Mouse (Mus musculus) intestine, embryonic 16.5 days (tissue): ENCODE data around the gene Rab7. TPM values are rescaled to one million over a fixed set of nuclear protein-coding genes. Genes with fewer than 3 reads are reported as not detected.

Source experiments
- ATAC-seq: fragments of 200-750 bp; cut with Nextera tagmentation; 2 replicates; pipeline ENCODE4 v1.8.0; 2017; ENCODE audit warnings: moderate TSS enrichment, moderate library complexity
- H3K27ac ChIP-seq: fragments of 300-500 bp; sonication (generic); 2 replicates; pipeline ENCODE4 v1.5.1; 2014; ENCODE audit warnings: mild to moderate bottlenecking, low read length
- H3K27me3 ChIP-seq: fragments of 300-500 bp; sonication (generic); replicated peaks from 2 replicates; pipeline ENCODE4 v1.6.1; 2014; ENCODE audit warnings: low read length, control low read depth, mixed read lengths; ENCODE audit not compliant: control insufficient read depth, insufficient read depth
- H3K36me3 ChIP-seq: fragments of 300-500 bp; sonication (generic); 2 replicates; pipeline ENCODE4 v1.6.1; 2014; ENCODE audit warnings: low read length, control low read depth; ENCODE audit not compliant: control insufficient read depth, insufficient read depth
- H3K4me1 ChIP-seq: fragments of 300-500 bp; sonication (generic); 2 replicates; pipeline ENCODE4 v1.6.1; 2014; ENCODE audit warnings: low read length, control low read depth, mixed read lengths; ENCODE audit not compliant: control insufficient read depth, insufficient read depth
- H3K4me2 ChIP-seq: fragments of 300-500 bp; sonication (generic); 2 replicates; pipeline ENCODE4 v1.6.1; 2014; ENCODE audit warnings: low read depth, low read length, control low read depth
- H3K4me3 ChIP-seq: fragments of 300-500 bp; sonication (generic); 2 replicates; pipeline ENCODE4 v1.5.1; 2014; ENCODE audit warnings: mild to moderate bottlenecking, low read length
- H3K9ac ChIP-seq: fragments of 300-500 bp; sonication (generic); 2 replicates; pipeline ENCODE4 v1.6.1; 2014; ENCODE audit warnings: low read depth, low read length
- H3K9me3 ChIP-seq: fragments of 300-500 bp; sonication (generic); 2 replicates; pipeline ENCODE4 v1.6.1; 2016; ENCODE audit warnings: low read length, control low read depth; ENCODE audit not compliant: control insufficient read depth
- WGBS: fragments of 180-500 bp; shearing (Covaris S2); extraction: QIAGEN DNeasy Blood & Tissue Kit; methylation state at CpG from one replicate; pipeline ENCODE4 v1.1.7; 2014; 5-methylcytosine and 5-hydroxymethylcytosine counted together
- polyA plus RNA-seq: library from polyadenylated mRNA; unstranded; fragments of >200 nt; fragmentation: Nextera tagmentation; extraction: Ambion mirVana; gene quantifications from 2 replicates; pipeline ENCODE4 v1.2.1, GENCODE M21; 2015

Rab7 gene
- polyA plus RNA-seq, 1 experiment from 2014 or later, result 286 TPM

DNA sequence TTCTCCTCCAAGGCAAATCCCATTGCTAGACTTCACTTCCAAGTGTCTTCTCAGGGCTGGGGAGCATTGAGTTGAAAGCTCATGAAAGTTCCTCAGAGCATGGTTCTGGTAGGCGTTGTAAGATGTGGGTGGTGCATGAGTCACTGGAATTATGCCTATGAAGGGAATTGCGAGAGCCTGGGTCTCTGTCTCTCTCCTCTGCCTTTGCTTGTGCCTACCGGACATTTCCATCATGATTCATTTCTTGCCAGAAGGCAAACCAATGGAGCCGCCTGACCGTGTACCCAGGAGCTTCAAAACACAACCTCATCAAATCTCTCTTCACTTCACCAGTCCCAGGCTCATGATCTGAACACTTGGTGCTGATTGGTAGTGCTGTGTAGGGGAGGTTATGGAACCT lies 11.8 kb upstream of the Rab7 start:
- no peak overlapping the region for H3K9ac ChIP-seq
- H3K4me2 ChIP-seq, result no peak overlapping the region
- no peak for ATAC-seq
- no peak overlapping the region for H3K27ac ChIP-seq
- WGBS, result 90% methylated on average over 5 of the region's 5 CpGs
- no peaks in the 10 kb centered on the region for H3K36me3 ChIP-seq
- peaks cover 7% of the 10 kb centered on the region; the same call in 1 of the 2 replicates for H3K4me1 ChIP-seq
- H3K27me3 ChIP-seq, result no peaks in the 10 kb centered on the region
- no peaks in the 10 kb centered on the region for H3K9me3 ChIP-seq
- H3K4me3 ChIP-seq, result no peak overlapping the region

DNA sequence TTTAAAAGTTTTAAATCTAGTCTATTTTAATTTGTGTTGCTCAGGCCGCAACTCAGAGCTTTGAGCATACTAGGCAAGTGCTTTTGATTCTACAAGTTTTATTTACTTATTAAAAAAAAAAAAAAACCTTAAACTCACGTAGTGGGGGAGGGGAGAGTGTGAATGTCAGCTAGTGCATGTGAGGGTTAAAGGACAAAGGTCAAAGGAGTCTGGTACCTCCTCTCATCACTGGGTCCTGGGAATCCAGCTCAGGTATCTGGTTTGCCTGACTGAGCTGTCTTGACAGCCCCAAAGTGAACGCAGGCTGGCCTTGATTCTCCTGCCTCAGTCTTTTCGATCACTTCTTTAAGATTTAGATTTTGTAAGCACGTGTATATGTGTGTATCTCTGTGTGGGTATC lies 10.6 kb upstream of the Rab7 start:
- Histone ChIP-seq H3K4me3 (no peak overlapping the region), H3K4me1 (peaks cover 7% of the 10 kb centered on the region; the same call in 1 of the 2 replicates), H3K9me3 (no peaks in the 10 kb centered on the region; the same call in 1 of the 2 replicates), H3K27ac (no peak overlapping the region), H3K36me3 (no peaks in the 10 kb centered on the region), H3K9ac (no peak overlapping the region), H3K27me3 (no peaks in the 10 kb centered on the region), H3K4me2 (no peak overlapping the region)
- ATAC-seq, result no peak
- WGBS, result 58% methylated on average over 5 of the region's 5 CpGs

DNA sequence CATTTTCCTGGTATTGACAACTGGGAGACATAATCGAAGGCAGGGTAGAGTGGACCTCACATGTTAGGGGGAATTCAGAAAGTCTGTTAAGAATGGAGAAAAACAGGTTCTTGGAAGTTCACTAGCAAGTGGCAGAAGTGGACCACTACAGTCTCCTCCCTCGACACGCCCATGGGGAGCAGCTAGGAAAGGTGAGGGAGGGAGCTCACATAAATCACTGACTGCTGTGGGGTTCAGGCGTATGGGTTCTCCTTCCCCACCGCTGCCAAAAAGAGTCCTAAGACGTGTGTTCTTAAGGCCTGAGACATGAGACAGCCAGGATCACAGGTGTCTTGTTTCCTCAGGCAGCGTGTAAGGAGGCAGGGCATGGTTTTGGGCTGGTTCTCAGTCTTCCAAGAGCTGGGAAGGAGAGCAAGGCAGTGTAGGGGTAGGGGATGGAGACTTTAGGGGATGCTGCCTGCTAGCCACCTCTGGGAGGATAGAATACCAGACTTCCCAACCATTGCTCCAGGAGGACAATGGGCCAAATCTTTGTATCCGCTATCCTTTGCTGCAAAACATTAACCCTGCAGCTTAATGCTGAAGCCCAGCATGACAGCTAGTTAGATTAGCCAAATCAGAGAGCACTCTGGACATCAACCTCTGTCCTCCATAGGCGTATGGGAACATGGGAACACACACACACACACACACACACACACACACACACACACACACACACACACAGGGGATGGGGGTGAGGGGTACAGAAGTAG lies 9.2 kb upstream of the Rab7 start:
- Histone ChIP-seq H3K4me3 (no peak overlapping the region), H3K4me2 (no peak overlapping the region), H3K27ac (peak overlapping the region; percentile 30; the same call in 1 of the 2 replicates), H3K9me3 (no peaks in the 10 kb centered on the region; the same call in 1 of the 2 replicates), H3K36me3 (no peaks in the 10 kb centered on the region), H3K4me1 (peaks cover 7% of the 10 kb centered on the region; the same call in 1 of the 2 replicates), H3K27me3 (no peaks in the 10 kb centered on the region), H3K9ac (no peak overlapping the region)
- ATAC-seq, result 0 out of 2 replicates have a peak, but pooled peaks have one; percentile 21
- WGBS, result 46% methylated on average over 9 of the region's 9 CpGs

DNA sequence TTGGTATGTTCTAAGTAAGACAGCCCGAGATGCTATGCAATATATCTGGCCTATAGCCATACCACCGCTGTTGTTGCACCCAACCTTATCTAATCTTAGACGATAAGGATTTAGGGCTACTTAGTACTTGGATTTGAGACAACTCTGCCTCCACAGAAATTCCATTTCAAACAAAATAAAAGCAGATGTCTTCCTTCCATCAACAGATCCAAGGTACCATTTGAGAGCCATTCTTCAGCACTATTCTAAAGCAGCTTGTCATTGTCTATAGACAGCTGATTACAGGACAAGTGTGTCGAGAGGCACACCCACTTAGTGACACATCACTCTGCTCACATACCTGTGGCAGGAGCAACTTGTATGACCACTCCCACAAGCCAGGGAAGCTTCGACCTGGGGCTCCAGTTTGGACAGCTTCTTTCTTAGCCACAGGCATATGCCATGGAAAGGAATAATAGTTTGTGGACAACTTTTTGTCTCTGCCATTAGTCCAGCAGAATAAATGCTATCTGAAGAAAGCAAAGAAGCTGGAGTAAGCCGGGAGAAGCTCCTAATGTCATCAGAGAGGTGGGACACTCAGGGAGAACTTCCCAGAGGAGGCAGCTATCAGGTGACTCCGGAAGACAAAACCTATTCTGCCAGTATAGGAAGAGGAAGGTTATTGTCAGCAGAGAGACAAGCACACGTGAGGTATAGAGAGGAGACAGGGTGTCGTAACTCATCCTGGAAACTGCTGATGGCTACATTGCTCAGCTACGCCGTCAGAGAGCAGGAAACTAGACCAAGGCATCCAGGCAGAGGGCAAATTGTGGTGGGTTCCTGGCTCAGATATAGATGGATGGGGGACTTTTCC lies 8.4 kb upstream of the Rab7 start:
- Histone ChIP-seq H3K27me3 (no peaks in the 10 kb centered on the region), H3K9me3 (no peaks in the 10 kb centered on the region; the same call in 1 of the 2 replicates), H3K36me3 (no peaks in the 10 kb centered on the region), H3K4me3 (no peak overlapping the region), H3K4me1 (peaks cover 7% of the 10 kb centered on the region; the same call in 1 of the 2 replicates), H3K27ac (peak overlapping the region; percentile 30; the same call in 1 of the 2 replicates), H3K4me2 (0 out of 2 replicates have a peak overlapping the region, but pooled peaks have one; percentile 16), H3K9ac (no peak overlapping the region)
- WGBS, result 42% methylated on average over 11 of the region's 11 CpGs
- peak; percentile 38 for ATAC-seq

DNA sequence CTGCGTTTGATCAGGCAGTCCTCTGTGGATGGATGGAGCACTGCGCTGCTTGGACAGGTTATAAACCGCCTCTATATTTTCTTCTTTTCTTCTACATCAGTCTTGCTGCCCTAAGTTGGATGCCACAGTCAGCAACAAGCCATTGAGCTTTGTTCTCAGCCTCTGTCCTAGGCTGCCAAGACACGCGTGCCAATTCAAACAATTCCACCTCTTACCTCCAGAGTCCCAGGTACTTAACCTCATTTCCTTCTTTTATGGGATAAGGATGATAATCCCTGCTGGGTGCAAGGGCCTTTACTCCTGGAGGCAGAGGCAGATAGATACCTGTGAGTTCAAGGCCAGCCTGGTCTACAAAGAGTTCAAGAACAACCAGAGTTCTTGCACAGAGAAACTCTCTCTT lies 6.1 kb upstream of the Rab7 start:
- Histone ChIP-seq H3K27me3 (no peaks in the 10 kb centered on the region; the same call in 1 of the 2 replicates), H3K4me1 (peaks cover 11% of the 10 kb centered on the region), H3K27ac (no peak overlapping the region), H3K4me3 (no peak overlapping the region), H3K9me3 (no peaks in the 10 kb centered on the region; the same call in 1 of the 2 replicates), H3K9ac (no peak overlapping the region), H3K4me2 (no peak overlapping the region), H3K36me3 (no peaks in the 10 kb centered on the region)
- ATAC-seq, result no peak
- 89% methylated on average over 5 of the region's 5 CpGs for WGBS

DNA sequence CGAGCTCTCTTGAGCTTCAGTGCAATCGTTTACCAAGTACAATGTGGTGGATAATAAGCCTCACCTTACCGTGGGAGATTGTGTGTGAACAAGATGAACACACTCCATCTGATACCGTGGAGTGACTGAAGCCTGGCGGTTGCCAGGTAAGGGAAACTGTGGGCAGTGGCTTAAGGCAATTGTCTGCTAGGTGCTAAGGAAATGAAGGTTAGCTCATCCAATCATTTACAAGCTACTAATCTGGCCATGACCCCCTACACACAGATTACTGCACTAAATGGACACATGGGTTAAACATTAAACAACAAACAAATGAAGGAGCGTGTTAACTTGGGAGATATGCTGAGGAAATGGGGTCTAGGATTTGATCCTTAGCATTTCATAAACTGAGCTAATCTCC lies 3.9 kb upstream of the Rab7 start:
- Histone ChIP-seq H3K4me2 (peak overlapping the region; percentile 43), H3K4me1 (peaks cover 8% of the 10 kb centered on the region), H3K36me3 (no peaks in the 10 kb centered on the region), H3K27ac (peak overlapping the region; percentile 66), H3K9ac (no peak overlapping the region), H3K9me3 (no peaks in the 10 kb centered on the region; the same call in 1 of the 2 replicates), H3K4me3 (peak overlapping the region; percentile 9; the same call in 1 of the 2 replicates), H3K27me3 (no peaks in the 10 kb centered on the region; the same call in 1 of the 2 replicates)
- WGBS, result 55% methylated on average over 6 of the region's 6 CpGs
- ATAC-seq, result peak; percentile 70

DNA sequence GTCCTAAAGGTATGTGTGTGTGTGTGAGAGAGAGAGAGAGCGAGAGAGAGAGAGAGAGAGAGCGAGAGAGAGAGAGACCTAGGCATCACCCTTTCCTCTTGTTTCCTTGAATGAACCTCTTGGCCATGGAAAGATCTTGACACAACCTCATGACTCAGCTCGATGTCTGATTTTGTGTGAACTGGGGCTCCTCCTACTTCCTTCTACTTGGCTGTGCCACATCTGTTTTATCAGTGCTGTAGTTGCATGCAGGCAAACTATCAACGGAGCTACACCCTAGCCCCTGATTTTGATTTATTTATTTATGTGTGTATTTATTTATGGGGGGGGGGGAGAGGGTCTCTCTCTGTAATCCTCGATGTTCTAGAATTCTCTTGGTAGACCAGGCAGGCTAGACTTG lies 2.8 kb upstream of the Rab7 start:
- whole genome bisulfite sequencing, result 68% methylated on average over 5 of the region's 5 CpGs
- Histone ChIP-seq H3K27me3 (no peaks in the 10 kb centered on the region; the same call in 1 of the 2 replicates), H3K9me3 (no peaks in the 10 kb centered on the region; the same call in 1 of the 2 replicates), H3K36me3 (no peaks in the 10 kb centered on the region), H3K9ac (no peak overlapping the region), H3K27ac (peak overlapping the region; percentile 53; the same call in 1 of the 2 replicates), H3K4me3 (no peak overlapping the region), H3K4me2 (no peak overlapping the region), H3K4me1 (peaks cover 13% of the 10 kb centered on the region)
- ATAC-seq, result no peak

DNA sequence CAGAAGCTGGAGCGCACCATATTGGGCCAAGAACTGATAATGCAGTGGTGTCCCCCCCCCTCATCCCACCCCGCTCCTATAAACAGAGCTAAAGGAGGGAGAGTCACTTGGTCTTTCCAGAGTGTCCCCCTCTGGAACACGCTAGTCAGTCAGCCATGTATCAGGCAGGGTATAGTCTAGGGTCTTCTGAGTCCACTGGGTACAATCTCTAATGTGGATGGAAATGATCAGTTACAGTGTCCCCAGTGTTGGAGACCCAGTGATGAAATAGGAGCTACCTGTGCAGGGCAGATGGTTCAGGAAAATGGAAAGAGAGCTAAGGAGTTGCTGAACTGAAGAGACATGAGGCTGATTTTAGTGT lies 316 bp upstream of the Rab7 start:
- Histone ChIP-seq H3K36me3 (no peaks in the 10 kb centered on the region), H3K4me3 (peak overlapping the region; percentile 93), H3K9me3 (no peaks in the 10 kb centered on the region), H3K27ac (no peak overlapping the region), H3K4me2 (peak overlapping the region; percentile 46), H3K9ac (no peak overlapping the region), H3K4me1 (peaks cover 18% of the 10 kb centered on the region), H3K27me3 (no peaks in the 10 kb centered on the region; the same call in 1 of the 2 replicates)
- no peak for ATAC-seq
- WGBS, result 34% methylated on average over 3 of the region's 3 CpGs

DNA sequence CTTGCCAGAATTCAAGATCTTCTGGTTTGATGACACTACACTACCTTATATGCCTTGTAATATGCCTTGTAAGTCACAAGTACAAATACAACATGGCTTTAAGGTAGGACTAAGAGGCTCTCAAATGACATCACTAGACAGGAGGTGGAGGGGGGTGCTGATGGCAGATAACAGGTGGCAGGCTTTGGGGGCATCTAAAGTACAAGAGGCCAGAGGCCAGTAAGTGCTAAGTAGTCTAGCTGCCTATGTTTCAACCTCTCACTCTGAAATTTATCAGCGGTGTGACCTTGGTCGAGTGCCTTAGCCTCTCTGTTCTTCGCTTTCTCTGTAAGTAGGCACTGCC lies 865 bp downstream of the Rab7 start:
- peak overlapping the region; percentile 87 for H3K27ac ChIP-seq
- peak overlapping the region; percentile 98 for H3K9ac ChIP-seq
- H3K4me1 ChIP-seq, result peaks cover 18% of the 10 kb centered on the region
- no peak for ATAC-seq
- H3K9me3 ChIP-seq, result no peaks in the 10 kb centered on the region
- H3K36me3 ChIP-seq, result no peaks in the 10 kb centered on the region
- no peaks in the 10 kb centered on the region; the same call in 1 of the 2 replicates for H3K27me3 ChIP-seq
- H3K4me2 ChIP-seq, result peak overlapping the region; percentile 56
- peak overlapping the region; percentile 93 for H3K4me3 ChIP-seq
- WGBS, result 1% methylated on average over 3 of the region's 3 CpGs
